Mouse (Mus musculus) lung, embryonic 16.5 days (tissue): ENCODE results near the gene Cytl1. TPM values are rescaled to one million over a fixed set of nuclear protein-coding genes. Genes with fewer than 3 reads are reported as not detected.

Experiments used
- ATAC-seq: fragments of 200-750 bp; cut with Nextera tagmentation; 2 replicates; pipeline ENCODE4 v1.8.0; 2017; ENCODE audit warnings: low read depth, mild to moderate bottlenecking, moderate library complexity
- H3K27ac ChIP-seq: fragments of 300-500 bp; sonication (generic); 2 replicates; pipeline ENCODE4 v1.5.1; 2014; ENCODE audit warnings: mild to moderate bottlenecking, control low read depth, low read length
- H3K27me3 ChIP-seq: fragments of 300-500 bp; sonication (generic); 2 replicates; pipeline ENCODE4 v1.6.1; 2014; ENCODE audit warnings: low read depth, low read length, mixed read lengths; ENCODE audit not compliant: control insufficient read depth, insufficient read depth
- H3K36me3 ChIP-seq: fragments of 300-500 bp; sonication (generic); 2 replicates; pipeline ENCODE4 v1.6.1; 2014; ENCODE audit warnings: low read length; ENCODE audit not compliant: control insufficient read depth, insufficient read depth
- H3K4me1 ChIP-seq: fragments of 300-500 bp; sonication (generic); replicated peaks from 2 replicates; pipeline ENCODE4 v1.6.1; 2014; ENCODE audit warnings: low read length, mixed read lengths; ENCODE audit not compliant: control insufficient read depth, insufficient read depth
- H3K4me2 ChIP-seq: fragments of 300-500 bp; sonication (generic); 2 replicates; pipeline ENCODE4 v1.6.1; 2014; ENCODE audit warnings: low read depth, low read length, control low read depth
- H3K4me3 ChIP-seq: fragments of 300-500 bp; sonication (generic); 2 replicates; pipeline ENCODE4 v1.5.1; 2014; ENCODE audit warnings: mild to moderate bottlenecking, low read length, control low read depth
- H3K9ac ChIP-seq: fragments of 300-500 bp; sonication (generic); 2 replicates; pipeline ENCODE4 v1.6.1; 2014; ENCODE audit warnings: low read length, control low read depth
- H3K9me3 ChIP-seq: fragments of 300-500 bp; sonication (generic); 2 replicates; pipeline ENCODE4 v1.6.1; 2016; ENCODE audit warnings: low read length; ENCODE audit not compliant: control insufficient read depth
- WGBS: fragments of 180-500 bp; shearing (Covaris S2); extraction: QIAGEN DNeasy Blood & Tissue Kit; methylation state at CpG from one replicate; pipeline ENCODE4 v1.1.7; 2014; 5-methylcytosine and 5-hydroxymethylcytosine counted together
- polyA plus RNA-seq: library from polyadenylated mRNA; unstranded; fragments of >200 nt; fragmentation: Nextera tagmentation; extraction: Ambion mirVana; gene quantifications from 2 replicates; pipeline ENCODE4 v1.2.1, GENCODE M21; 2015

Cytl1 gene
- polyA plus RNA-seq, 1 experiment from 2014 or later: 39.2 TPM

DNA sequence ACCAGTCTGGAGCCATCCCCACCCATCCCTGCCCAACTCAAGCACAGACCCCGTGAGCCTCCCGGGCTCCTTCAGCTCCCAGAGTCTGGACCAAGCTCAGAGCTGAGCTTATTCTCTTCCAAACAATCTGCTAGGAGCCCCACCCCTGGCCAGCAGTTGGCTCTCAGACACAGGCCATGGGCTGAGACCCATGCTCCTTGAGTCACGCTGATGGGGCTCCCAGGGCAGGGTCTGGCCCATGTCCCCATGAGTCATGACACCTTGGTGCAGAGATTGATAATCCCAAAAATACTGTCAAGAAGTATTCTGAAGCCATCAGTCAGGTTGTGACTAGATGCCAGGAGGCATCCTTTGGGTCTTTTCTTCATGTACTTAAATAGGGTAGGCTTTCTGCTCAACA, 26.7 kb downstream of the Cytl1 start:
- H3K36me3 ChIP-seq: no peaks in the 10 kb centered on the region
- no peak overlapping the region for H3K27ac ChIP-seq
- no peaks in the 10 kb centered on the region for H3K4me1 ChIP-seq
- no peaks in the 10 kb centered on the region for H3K27me3 ChIP-seq
- H3K9ac ChIP-seq: no peak overlapping the region
- H3K4me3 ChIP-seq: no peak overlapping the region
- H3K9me3 ChIP-seq: no peaks in the 10 kb centered on the region
- H3K4me2 ChIP-seq: no peak overlapping the region
- ATAC-seq: no peak
- 82% methylated on average over 3 of the region's 3 CpGs for whole genome bisulfite sequencing

DNA sequence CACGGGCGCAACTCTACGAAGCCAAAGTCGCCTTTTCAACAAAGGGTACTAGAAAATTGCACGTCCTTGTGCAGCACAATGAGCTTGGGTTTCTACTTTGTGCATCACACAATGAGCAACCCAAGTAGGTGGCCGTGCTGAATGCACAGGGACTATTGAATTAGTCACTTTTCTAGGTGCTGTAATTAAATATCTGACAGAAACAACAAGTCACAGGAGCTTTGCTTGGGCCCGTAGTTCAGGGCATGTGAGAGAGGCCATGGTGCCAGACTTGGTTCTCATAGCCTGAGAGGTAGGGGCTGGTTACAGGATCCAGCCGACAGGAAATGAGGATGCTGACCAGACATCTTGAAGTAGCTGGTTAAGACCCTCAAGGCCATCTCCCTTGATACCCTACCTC, 30.5 kb downstream of the Cytl1 start:
- 66% methylated on average over 8 of the region's 8 CpGs for WGBS
- ATAC-seq: no peak
- no peak overlapping the region for H3K4me2 ChIP-seq
- H3K27me3 ChIP-seq: no peaks in the 10 kb centered on the region
- H3K9me3 ChIP-seq: no peaks in the 10 kb centered on the region
- no peak overlapping the region for H3K27ac ChIP-seq
- H3K36me3 ChIP-seq: no peaks in the 10 kb centered on the region
- no peaks in the 10 kb centered on the region for H3K4me1 ChIP-seq
- H3K9ac ChIP-seq: no peak overlapping the region
- H3K4me3 ChIP-seq: no peak overlapping the region

DNA sequence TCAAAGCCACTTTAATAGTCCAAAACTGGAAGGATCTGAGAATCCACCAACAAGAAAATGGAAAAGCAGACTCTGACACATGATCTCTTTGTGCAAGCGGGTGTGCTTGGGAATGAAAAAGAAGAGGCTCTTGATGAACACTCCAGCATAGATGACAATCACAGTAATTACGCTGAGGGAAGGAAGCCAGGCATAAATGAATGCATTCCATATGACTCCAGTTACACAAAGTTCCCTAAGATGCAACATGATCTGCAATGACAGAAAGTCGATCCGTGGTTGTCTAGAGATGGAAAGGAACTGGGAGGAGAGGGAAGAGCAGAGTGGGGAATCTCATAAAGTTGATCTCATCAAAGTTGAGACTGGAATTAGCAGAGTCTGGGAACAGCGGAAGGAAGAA, 31.9 kb downstream of the Cytl1 start:
- no peak overlapping the region for H3K27ac ChIP-seq
- no peak overlapping the region for H3K4me3 ChIP-seq
- no peak for ATAC-seq
- no peak overlapping the region for H3K9ac ChIP-seq
- 77% methylated on average over 5 of the region's 5 CpGs for WGBS
- no peaks in the 10 kb centered on the region for H3K36me3 ChIP-seq
- no peak overlapping the region for H3K4me2 ChIP-seq
- no peaks in the 10 kb centered on the region for H3K4me1 ChIP-seq
- no peaks in the 10 kb centered on the region for H3K9me3 ChIP-seq
- H3K27me3 ChIP-seq: no peaks in the 10 kb centered on the region

DNA sequence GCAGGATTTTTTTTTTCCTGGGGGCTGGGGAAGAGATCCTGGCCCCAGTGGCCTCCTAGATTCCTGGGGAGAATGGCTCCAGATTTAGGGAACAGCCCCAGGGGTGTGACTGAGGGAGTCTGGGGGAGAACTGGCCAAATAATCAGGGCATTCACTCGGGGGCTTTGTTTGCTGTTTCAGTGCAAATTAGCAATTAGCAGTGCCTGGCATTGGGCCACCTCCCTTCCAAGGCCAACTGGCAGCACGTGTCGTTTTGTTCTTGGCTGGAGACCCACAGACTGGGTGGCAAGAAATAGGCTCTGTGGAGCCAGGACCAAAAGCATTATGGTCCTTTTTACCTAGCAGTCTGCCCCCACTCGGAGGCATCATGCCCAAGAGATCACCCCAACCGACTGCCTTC, 33.7 kb downstream of the Cytl1 start:
- ATAC-seq: no peak
- Histone ChIP-seq H3K36me3 (no peaks in the 10 kb centered on the region), H3K4me1 (no peaks in the 10 kb centered on the region), H3K27ac (no peak overlapping the region), H3K9me3 (no peaks in the 10 kb centered on the region), H3K4me3 (no peak overlapping the region), H3K9ac (no peak overlapping the region), H3K4me2 (no peak overlapping the region), H3K27me3 (no peaks in the 10 kb centered on the region)
- WGBS: 12% methylated on average over 5 of the region's 5 CpGs

DNA sequence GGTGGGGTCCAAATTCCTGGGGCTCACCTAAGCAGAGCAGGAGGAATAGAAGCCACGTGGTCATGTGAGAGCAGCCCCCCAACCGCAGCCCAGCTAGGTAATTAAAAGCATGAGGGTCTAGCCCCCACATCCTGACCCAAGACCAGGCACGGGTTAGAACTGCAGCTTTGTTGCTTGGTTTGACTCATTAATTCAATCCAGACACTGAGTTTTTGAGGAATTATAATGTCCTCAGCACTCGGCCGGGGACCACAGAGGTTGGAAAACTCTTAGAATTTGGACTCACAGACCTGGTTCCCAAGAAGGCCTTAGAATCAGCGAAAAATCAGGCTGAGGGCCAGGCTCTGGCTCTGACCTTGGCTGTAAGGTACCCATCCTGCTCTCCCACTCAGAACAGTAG, 35.6 kb downstream of the Cytl1 start:
- WGBS: 79% methylated on average over 6 of the region's 6 CpGs
- Histone ChIP-seq H3K4me3 (no peak overlapping the region), H3K9me3 (no peaks in the 10 kb centered on the region), H3K27ac (no peak overlapping the region), H3K36me3 (no peaks in the 10 kb centered on the region), H3K4me2 (no peak overlapping the region), H3K9ac (no peak overlapping the region), H3K4me1 (no peaks in the 10 kb centered on the region), H3K27me3 (no peaks in the 10 kb centered on the region)
- ATAC-seq: no peak

DNA sequence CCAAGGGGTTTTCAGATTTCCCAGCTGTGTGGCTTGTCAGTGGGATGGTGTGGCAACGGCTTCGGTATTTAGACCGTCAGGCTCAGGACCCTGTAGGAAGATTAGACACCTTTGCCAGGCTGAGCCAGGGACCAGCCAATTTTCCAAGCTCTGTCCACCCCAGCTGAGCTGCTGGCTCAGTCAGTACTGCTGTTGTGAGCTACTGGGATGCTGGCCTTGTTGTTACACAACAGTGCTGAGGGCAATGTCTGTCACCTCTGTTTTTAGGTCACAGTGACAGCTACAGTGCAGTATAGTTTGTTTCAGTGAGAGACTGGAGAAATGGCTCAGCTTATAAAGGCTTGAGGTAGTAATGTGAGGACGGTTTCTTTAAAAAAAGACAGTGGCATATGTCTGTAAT, 38.7 kb downstream of the Cytl1 start:
- 63% methylated on average over 4 of the region's 4 CpGs for WGBS
- H3K4me3 ChIP-seq: no peak overlapping the region
- H3K4me2 ChIP-seq: no peak overlapping the region
- H3K4me1 ChIP-seq: no peaks in the 10 kb centered on the region
- H3K27ac ChIP-seq: no peak overlapping the region
- no peak overlapping the region for H3K9ac ChIP-seq
- no peak for ATAC-seq
- H3K27me3 ChIP-seq: no peaks in the 10 kb centered on the region
- no peaks in the 10 kb centered on the region for H3K9me3 ChIP-seq
- no peaks in the 10 kb centered on the region for H3K36me3 ChIP-seq

DNA sequence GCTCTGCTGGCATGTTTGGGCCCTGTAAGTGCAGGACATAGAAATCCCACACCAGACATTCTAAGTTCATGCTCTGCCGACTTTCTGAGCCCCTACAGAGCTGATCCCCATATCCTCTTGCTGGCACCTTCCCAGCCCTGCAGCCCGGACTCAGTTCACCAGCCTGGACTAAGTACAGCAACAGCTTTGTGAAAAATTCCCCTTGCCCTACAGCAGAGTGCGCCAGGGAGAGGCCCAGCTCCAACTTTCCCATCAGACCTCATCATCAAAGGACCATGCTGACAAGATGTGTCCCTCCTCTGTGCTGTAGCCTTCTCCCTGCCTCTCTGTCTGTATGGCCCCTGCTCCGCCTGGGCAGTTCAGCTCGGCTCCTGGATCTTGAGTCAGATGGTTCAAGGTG, 40.4 kb downstream of the Cytl1 start:
- Histone ChIP-seq H3K9me3 (no peaks in the 10 kb centered on the region), H3K27ac (no peak overlapping the region), H3K4me3 (no peak overlapping the region), H3K9ac (no peak overlapping the region), H3K4me2 (no peak overlapping the region), H3K36me3 (no peaks in the 10 kb centered on the region), H3K27me3 (no peaks in the 10 kb centered on the region), H3K4me1 (no peaks in the 10 kb centered on the region)
- 38% methylated on average over 5 of the region's 5 CpGs for WGBS
- no peak for ATAC-seq

DNA sequence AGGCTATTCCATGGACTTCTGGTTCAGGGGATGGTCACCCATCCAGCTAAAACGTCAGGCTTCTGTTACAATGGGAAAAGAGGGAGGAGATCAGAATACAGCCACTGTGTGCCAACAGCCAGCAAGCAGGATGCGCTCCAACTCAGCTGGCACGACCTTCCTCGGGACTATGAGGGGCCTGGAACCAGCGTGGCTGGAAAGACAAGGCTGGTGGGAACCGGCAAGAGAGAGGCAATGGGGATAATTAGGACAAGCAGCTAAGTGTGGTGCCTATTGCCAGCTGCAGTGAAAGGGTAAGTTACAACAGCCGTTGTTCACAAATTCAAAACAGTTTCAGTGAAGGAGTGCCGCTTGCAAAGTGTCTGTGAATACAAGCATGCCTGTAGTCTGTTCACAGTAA, 48.0 kb downstream of the Cytl1 start:
- H3K4me3 ChIP-seq: no peak overlapping the region
- ATAC-seq: no peak
- H3K4me1 ChIP-seq: no peaks in the 10 kb centered on the region
- no peaks in the 10 kb centered on the region for H3K27me3 ChIP-seq
- WGBS: 70% methylated on average over 8 of the region's 8 CpGs
- no peaks in the 10 kb centered on the region for H3K36me3 ChIP-seq
- no peaks in the 10 kb centered on the region for H3K9me3 ChIP-seq
- H3K4me2 ChIP-seq: no peak overlapping the region
- H3K27ac ChIP-seq: no peak overlapping the region
- no peak overlapping the region for H3K9ac ChIP-seq

DNA sequence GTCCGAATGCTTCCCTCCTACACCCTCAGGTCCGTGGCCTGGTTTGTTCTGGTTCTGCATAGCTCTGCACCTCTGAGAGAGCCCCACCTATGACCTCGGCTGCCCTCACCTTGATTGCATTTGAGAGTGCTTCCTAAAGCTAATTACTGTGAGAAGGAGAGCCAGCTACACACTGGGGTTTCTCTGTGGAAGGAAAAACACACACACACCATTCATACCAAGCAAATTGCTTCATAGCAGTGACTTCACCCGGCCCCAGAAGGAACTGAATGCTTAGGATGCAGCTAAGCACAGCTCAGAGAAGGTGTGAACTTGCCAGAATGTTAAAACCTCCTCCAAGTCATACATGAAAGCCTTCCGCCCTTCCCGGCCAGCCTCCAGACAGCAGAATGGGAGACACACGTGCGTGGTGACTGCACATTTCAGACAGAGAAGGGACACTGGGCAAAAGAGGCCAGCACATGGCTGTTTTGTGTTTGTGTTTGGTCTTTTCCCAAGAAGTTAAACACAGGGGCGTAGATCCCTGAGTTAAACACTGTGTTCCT, 49.6 kb downstream of the Cytl1 start:
- Histone ChIP-seq H3K27ac (no peak overlapping the region), H3K4me3 (no peak overlapping the region), H3K9me3 (no peaks in the 10 kb centered on the region), H3K4me2 (no peak overlapping the region), H3K9ac (no peak overlapping the region), H3K4me1 (no peaks in the 10 kb centered on the region), H3K27me3 (no peaks in the 10 kb centered on the region), H3K36me3 (no peaks in the 10 kb centered on the region)
- 65% methylated on average over 9 of the region's 9 CpGs for WGBS
- ATAC-seq: no peak
